Mouse (Mus musculus): ENCODE results near the gene Haspin. TPM values are rescaled to one million over a fixed set of nuclear protein-coding genes. Genes with fewer than 3 reads are reported as not detected.
A peak's percentile ranks its signal among the peaks of the same experiment; 100 is the strongest.

Gene Haspin
- polyA plus RNA-seq, 1 experiment from 2014 or later: 17.3 TPM

- WGBS: 79% methylated on average over 5 of the region's 5 CpGs
- no peaks in the 10 kb centered on the region for H3K9me3 ChIP-seq
- H3K27me3 ChIP-seq (ENCODE audit: insufficient read depth, poor library complexity, severe bottlenecking): peaks cover 44% of the 10 kb centered on the region
- no peak overlapping the region for H3K27ac ChIP-seq
- H3K36me3 ChIP-seq: no peaks in the 10 kb centered on the region
- peaks cover 30% of the 10 kb centered on the region for H3K4me1 ChIP-seq
- DNase-seq (ENCODE audit: low spot score): no peak
- H3K4me3 ChIP-seq: no peak overlapping the region
Measured at GRCm38 (mm10) chr11:73162284-73162683, 24.2 kb upstream of the Haspin start.

DNA sequence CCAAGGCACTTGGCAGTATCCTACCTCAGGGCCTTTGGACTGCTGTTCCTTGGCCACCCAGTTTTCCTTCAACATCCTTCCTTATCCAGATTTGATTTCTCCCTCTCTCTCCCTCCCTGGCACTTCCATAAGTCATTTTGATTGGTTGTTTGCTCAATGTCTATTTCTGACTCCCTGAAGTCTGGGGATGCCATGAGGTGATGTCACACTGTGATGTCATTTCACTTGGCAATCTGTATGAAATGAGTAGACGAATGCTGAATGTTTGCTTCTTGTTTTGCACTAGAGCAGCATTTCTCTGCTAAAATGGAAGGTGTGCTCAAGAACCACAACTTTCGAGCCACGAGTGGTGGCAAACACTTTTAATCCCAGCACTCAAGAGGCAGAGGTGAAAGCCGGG, 23.5 kb upstream of the Haspin start:
- no peaks in the 10 kb centered on the region for H3K9me3 ChIP-seq
- H3K27me3 ChIP-seq (ENCODE audit: insufficient read depth, poor library complexity, severe bottlenecking): peaks cover 51% of the 10 kb centered on the region
- no peak overlapping the region for H3K27ac ChIP-seq
- H3K4me1 ChIP-seq: peaks cover 24% of the 10 kb centered on the region
- DNase-seq (ENCODE audit: low spot score): no peak
- H3K36me3 ChIP-seq: no peaks in the 10 kb centered on the region
- no peak overlapping the region for H3K4me3 ChIP-seq
- WGBS: 87% methylated on average over 4 of the region's 4 CpGs

- Histone ChIP-seq H3K27me3 (ENCODE audit: insufficient read depth, poor library complexity, severe bottlenecking) (peaks cover 59% of the 10 kb centered on the region), H3K36me3 (no peaks in the 10 kb centered on the region), H3K4me1 (peaks cover 16% of the 10 kb centered on the region), H3K27ac (no peak overlapping the region; the same call in 1 of the 2 replicates), H3K4me3 (peak overlapping the region; percentile 68), H3K9me3 (no peaks in the 10 kb centered on the region)
- DNase-seq (ENCODE audit: low spot score): peak; percentile 82
- 20% methylated on average over 6 of the region's 6 CpGs for WGBS
Measured at GRCm38 (mm10) chr11:73160811-73161200, 22.7 kb upstream of the Haspin start.

DNA sequence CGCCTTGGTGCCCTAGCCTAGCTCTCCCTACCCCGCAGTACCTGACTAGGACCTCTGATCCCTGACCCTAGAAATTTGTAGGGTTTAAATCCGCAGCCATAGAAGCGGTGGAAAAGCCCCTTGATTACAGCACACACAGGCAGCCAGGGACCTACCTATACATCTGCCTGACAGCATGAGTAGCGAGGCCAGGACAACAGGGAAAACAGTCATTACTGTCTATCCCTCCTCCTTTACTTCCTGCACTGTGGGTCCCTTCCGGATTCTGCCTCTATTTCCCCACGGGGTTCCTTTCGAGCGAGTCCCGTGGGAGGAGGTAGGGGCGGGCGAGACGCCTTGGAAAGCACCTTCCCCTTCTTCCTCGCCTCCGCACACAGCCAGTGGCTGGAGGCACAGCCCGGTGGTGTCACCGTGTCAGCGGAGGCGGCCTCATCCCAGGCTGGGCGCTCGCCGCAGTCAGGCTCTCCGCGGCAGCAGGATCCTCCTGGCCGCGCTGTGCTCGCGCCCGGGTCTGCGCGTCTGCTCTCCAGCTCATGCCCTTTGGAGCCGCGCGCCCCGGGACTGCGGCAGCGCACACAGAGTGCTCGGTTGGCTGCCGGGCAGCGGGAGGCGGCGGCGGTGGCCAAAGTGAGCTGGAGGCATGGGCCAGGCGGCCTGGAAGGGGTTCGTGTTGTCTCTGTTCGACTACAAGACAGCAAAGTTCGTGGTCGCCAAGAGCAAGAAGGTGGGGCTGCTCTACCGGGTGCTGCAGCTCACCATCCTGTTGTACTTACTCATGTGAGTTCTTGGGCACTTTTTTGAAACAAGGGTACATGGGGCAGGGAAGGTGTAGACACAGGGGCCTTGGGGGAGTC, 22.1 kb upstream of the Haspin start, which contains the start of gene P2rx5:
P2rx5 (plus strand) TSS at position 465 of the 854 bp plus-strand sequence.
- WGBS: 2% methylated on average over 49 of the region's 49 CpGs
- peaks cover 65% of the 10 kb centered on the region for H3K27me3 ChIP-seq (ENCODE audit: insufficient read depth, poor library complexity, severe bottlenecking)

GRCm38 (mm10) chr11:73155071-73155470, 17.0 kb upstream of the Haspin start:
- peaks cover 48% of the 10 kb centered on the region for H3K27me3 ChIP-seq (ENCODE audit: insufficient read depth, poor library complexity, severe bottlenecking)
- DNase-seq (ENCODE audit: low spot score): no peak
- H3K36me3 ChIP-seq: no peaks in the 10 kb centered on the region
- 70% methylated on average over 6 of the region's 6 CpGs for WGBS
- no peaks in the 10 kb centered on the region for H3K9me3 ChIP-seq
- peaks cover 2% of the 10 kb centered on the region for H3K4me1 ChIP-seq
- no peak overlapping the region for H3K4me3 ChIP-seq
- H3K27ac ChIP-seq: no peak overlapping the region

More for the DNA sequence above, 22.1 kb upstream of the Haspin start, which contains the start of gene P2rx5:
- peaks cover 15% of the 10 kb centered on the region for H3K4me1 ChIP-seq
- H3K4me3 ChIP-seq: peak within 1 kb of the TSS; percentile 68
- peak within 1 kb of the TSS; percentile 71 for H3K27ac ChIP-seq
- DNase-seq (ENCODE audit: low spot score): peak; percentile 78
- no peaks in the 10 kb centered on the region for H3K9me3 ChIP-seq
- no peaks in the 10 kb centered on the region for H3K36me3 ChIP-seq

DNA sequence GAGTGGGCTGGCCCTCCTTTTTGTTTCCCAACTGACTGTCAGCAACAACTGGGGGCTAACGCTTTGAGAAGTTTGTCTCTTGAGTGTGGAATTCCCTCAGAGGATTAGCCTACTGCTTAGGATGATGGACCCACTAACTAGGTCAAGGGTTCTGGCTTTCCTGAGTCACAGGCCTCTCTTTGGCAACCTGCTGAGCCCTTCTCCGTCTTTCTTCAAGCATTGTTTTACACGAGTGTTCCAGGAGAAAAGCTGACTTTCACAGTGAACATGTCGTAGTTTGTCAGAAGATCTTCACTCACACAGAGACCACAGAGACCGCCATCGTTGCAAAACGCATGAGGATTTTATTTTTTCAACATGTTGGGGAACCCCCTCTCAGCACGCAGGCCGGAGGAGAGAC, 10.1 kb upstream of the Haspin start:
- WGBS: 76% methylated on average over 9 of the region's 9 CpGs
- peaks cover 10% of the 10 kb centered on the region for H3K4me1 ChIP-seq
- H3K36me3 ChIP-seq: no peaks in the 10 kb centered on the region
- no peaks in the 10 kb centered on the region for H3K9me3 ChIP-seq
- no peaks in the 10 kb centered on the region for H3K27me3 ChIP-seq (ENCODE audit: insufficient read depth, poor library complexity, severe bottlenecking)
- H3K27ac ChIP-seq: no peak overlapping the region
- DNase-seq (ENCODE audit: low spot score): no peak
- H3K4me3 ChIP-seq: no peak overlapping the region

- DNase-seq (ENCODE audit: low spot score): no peak
- Histone ChIP-seq H3K4me1 (peaks cover 10% of the 10 kb centered on the region), H3K27ac (no peak overlapping the region; the same call in 1 of the 2 replicates), H3K9me3 (no peaks in the 10 kb centered on the region), H3K36me3 (no peaks in the 10 kb centered on the region), H3K27me3 (ENCODE audit: insufficient read depth, poor library complexity, severe bottlenecking) (no peaks in the 10 kb centered on the region), H3K4me3 (no peak overlapping the region)
- WGBS: 43% methylated on average over 7 of the region's 7 CpGs
Measured at GRCm38 (mm10) chr11:73146975-73147365, 8.9 kb upstream of the Haspin start.

DNA sequence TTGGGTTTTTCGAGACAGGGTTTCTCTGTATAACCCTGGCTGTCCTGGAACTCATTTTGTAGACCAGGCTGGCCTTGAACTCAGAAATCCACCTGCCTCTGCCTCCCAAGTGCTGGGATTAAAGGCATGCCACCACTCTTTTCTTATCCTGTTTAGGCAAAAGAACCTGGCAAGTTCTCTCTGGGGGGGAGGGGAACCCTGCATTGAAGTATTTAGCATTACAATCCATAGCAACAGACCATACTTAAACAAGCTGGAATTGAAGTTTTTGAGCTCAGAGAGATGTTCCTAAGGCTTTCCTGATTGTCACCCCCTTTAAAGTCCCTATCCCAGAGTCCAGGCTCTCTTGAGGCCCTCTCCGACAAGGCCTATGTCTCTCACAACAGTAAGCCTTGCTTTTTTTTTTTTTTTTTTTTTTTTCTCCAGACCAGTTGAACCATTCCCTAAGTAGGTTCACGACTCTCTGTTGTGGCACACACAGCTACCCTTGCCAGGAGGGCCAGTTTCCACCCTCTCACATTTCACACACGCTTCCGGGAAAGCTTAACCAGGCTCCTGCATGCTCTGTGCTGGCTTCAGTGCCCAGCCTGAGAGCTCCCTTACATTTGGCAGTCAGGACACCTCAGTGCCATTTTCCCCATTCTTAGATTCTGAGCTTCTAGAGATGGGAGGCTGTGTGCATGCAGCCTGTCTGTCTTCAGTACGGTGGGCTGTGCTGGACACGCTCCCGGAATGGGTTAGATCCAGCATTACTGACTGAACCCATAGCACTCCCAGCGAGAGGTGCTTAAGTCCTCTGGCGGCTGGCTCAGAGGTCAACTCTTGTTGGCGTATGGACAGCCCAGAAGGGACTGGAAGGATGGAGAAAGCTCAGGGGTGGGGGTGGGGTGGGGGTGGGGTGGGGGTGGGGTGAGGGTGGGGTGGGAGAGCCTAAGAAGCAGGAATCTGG, 8.2 kb upstream of the Haspin start:
- no peak overlapping the region for H3K4me3 ChIP-seq
- WGBS: 54% methylated on average over 11 of the region's 11 CpGs

GRCm38 (mm10) chr11:73144261-73144681, 6.2 kb upstream of the Haspin start:
- H3K9me3 ChIP-seq: no peaks in the 10 kb centered on the region
- H3K27me3 ChIP-seq (ENCODE audit: insufficient read depth, poor library complexity, severe bottlenecking): no peaks in the 10 kb centered on the region
- 58% methylated on average over 1 of the region's 1 CpGs for WGBS
- DNase-seq (ENCODE audit: low spot score): no peak
- H3K27ac ChIP-seq: peak overlapping the region; percentile 65
- H3K4me1 ChIP-seq: peaks cover 10% of the 10 kb centered on the region
- no peak overlapping the region for H3K4me3 ChIP-seq
- no peaks in the 10 kb centered on the region for H3K36me3 ChIP-seq

More for the DNA sequence above, 8.2 kb upstream of the Haspin start:
- DNase-seq (ENCODE audit: low spot score): no peak
- Histone ChIP-seq H3K9me3 (no peaks in the 10 kb centered on the region), H3K27me3 (ENCODE audit: insufficient read depth, poor library complexity, severe bottlenecking) (no peaks in the 10 kb centered on the region), H3K36me3 (no peaks in the 10 kb centered on the region), H3K27ac (no peak overlapping the region; the same call in 1 of the 2 replicates), H3K4me1 (peaks cover 10% of the 10 kb centered on the region)

- Histone ChIP-seq H3K4me1 (peaks cover 33% of the 10 kb centered on the region), H3K27ac (peak overlapping the region; percentile 88), H3K9me3 (no peaks in the 10 kb centered on the region), H3K27me3 (ENCODE audit: insufficient read depth, poor library complexity, severe bottlenecking) (no peaks in the 10 kb centered on the region), H3K4me3 (peak overlapping the region; percentile 83), H3K36me3 (peaks cover 26% of the 10 kb centered on the region)
- WGBS: 40% methylated on average over 11 of the region's 11 CpGs
- no peak for DNase-seq (ENCODE audit: low spot score)
Measured at GRCm38 (mm10) chr11:73137116-73137515, 978 bp downstream of the Haspin start.

GRCm38 (mm10) chr11:73136587-73136986, 1.5 kb downstream of the Haspin start:
- 79% methylated on average over 6 of the region's 6 CpGs for WGBS
- Histone ChIP-seq H3K27me3 (ENCODE audit: insufficient read depth, poor library complexity, severe bottlenecking) (no peaks in the 10 kb centered on the region), H3K4me3 (peak overlapping the region; percentile 83), H3K9me3 (no peaks in the 10 kb centered on the region), H3K36me3 (peaks cover 28% of the 10 kb centered on the region), H3K27ac (no peak overlapping the region), H3K4me1 (peaks cover 33% of the 10 kb centered on the region)
- DNase-seq (ENCODE audit: low spot score): no peak

DNA sequence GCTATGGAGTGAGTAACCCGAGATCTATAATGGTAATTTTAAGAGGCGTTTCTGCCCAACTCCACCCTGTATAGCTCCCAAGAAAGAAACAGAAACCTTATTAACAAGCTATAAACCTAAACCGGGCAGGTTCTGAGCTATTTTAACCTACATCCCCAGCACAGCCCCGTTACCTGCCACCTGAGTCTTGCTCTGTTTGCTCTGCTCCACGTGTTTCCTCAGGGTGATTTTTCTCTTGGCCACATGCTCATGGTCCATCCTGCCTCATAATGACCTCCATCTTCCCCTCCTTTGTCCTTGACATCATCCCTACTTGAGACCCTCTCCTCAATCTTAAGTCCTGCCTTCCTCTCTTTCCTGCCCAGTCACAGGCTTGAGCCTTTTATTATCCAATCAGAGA, 3.9 kb downstream of the Haspin start:
- no peak overlapping the region for H3K4me3 ChIP-seq
- no peak overlapping the region for H3K27ac ChIP-seq
- no peaks in the 10 kb centered on the region for H3K27me3 ChIP-seq (ENCODE audit: insufficient read depth, poor library complexity, severe bottlenecking)
- peaks cover 38% of the 10 kb centered on the region for H3K4me1 ChIP-seq
- DNase-seq (ENCODE audit: low spot score): no peak
- no peaks in the 10 kb centered on the region for H3K9me3 ChIP-seq
- peaks cover 32% of the 10 kb centered on the region for H3K36me3 ChIP-seq
- 89% methylated on average over 5 of the region's 5 CpGs for WGBS

- Histone ChIP-seq H3K4me1 (peaks cover 38% of the 10 kb centered on the region), H3K27ac (no peak overlapping the region), H3K36me3 (peaks cover 32% of the 10 kb centered on the region), H3K9me3 (no peaks in the 10 kb centered on the region), H3K27me3 (ENCODE audit: insufficient read depth, poor library complexity, severe bottlenecking) (no peaks in the 10 kb centered on the region), H3K4me3 (no peak overlapping the region)
- WGBS: 93% methylated on average over 6 of the region's 6 CpGs
- DNase-seq (ENCODE audit: low spot score): no peak
Measured at GRCm38 (mm10) chr11:73132999-73133398, 5.1 kb downstream of the Haspin start.
